Mouse (Mus musculus): ENCODE measurements around the gene Arid1b. TPM values are rescaled to one million over a fixed set of nuclear protein-coding genes. Genes with fewer than 3 reads are reported as not detected.
"Not testable (repeated sequence)": the region's sequence is repeated elsewhere in the genome, so short reads cannot be mapped to it uniquely, and the experiment has no call there.

Gene Arid1b
- total and polyA plus RNA-seq, 3 experiments, result 6.1 to 12.4 (median 9.7) TPM

GRCm38 (mm10) chr17:5085942-5086341 is 91.8 kb downstream of the Arid1b start:
- dilution Hi-C loops (cut with MboI; ENCODE audit: extremely low pct_ligation_motif_present, extremely low pct_unique_long_range_greater_than_20kb, low sequenced_read_pairs), result no loop called here
- no peak for TF ChIP-seq NRF1 (IDR thresholded peaks at IDR 0.05; ENCODE audit: low read depth, low read length)
- no peak for TF ChIP-seq USF1 (IDR thresholded peaks at IDR 0.05; ENCODE audit: low read depth, low read length)
- TF ChIP-seq EP300 (IDR thresholded peaks at IDR 0.05; ENCODE audit: low read length), result no peak
- no peak for TF ChIP-seq POLR2A (IDR thresholded peaks at IDR 0.05; ENCODE audit: low read depth, low read length)
- TF ChIP-seq BHLHE40 (IDR thresholded peaks at IDR 0.05; ENCODE audit: low read depth, low read length), result no peak
- TF ChIP-seq RAD21 (IDR thresholded peaks at IDR 0.05; ENCODE audit: low read depth, low read length), result no peak
- TF ChIP-seq SIN3A (IDR thresholded peaks at IDR 0.05; ENCODE audit: low read length), result no peak
- no peak for TF ChIP-seq UBTF (IDR thresholded peaks at IDR 0.05; ENCODE audit: low read depth, low read length)
- TF ChIP-seq PAX5 (IDR thresholded peaks at IDR 0.05; ENCODE audit: low read length), result no peak
- TF ChIP-seq MAZ (IDR thresholded peaks at IDR 0.05; ENCODE audit: low read depth, low read length), result no peak
- TF ChIP-seq RCOR1 (conservative IDR thresholded peaks at IDR 0.05; ENCODE audit: low read depth, low read length), result no peak
- no peak for TF ChIP-seq NELFE (IDR thresholded peaks at IDR 0.05; ENCODE audit: low read depth, low read length)

DNA sequence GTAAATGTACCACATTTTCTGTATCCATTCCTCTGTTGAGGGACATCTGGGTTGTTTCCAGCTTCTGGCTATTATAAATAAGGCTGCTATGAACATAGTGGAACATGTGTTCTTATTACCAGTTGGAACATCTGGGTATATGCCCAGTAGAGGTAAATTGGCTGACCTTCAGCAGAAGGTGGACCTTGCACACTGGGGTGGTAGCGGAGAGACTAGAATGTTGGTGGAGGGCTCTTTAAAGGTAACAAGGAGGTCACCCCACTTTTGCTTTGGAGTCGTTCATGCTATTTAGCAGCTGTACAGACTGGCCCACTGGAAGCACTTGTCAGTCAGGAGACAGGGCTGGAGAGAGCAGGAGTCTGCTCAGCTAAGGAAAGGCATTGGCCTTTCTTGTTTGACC is 94.1 kb downstream of the Arid1b start:
- DNase-seq (ENCODE audit: extremely low read depth); H3K27me3 ChIP-seq (replicated peaks); H3K4me2 ChIP-seq (ENCODE audit: insufficient read depth, low read depth, poor library complexity, severe bottlenecking); H3K27ac ChIP-seq (ENCODE audit: insufficient read depth, low read depth); H3K9me3 ChIP-seq (replicated peaks; ENCODE audit: low read length); H3K9ac ChIP-seq (ENCODE audit: insufficient read depth, low read depth); dilution Hi-C loops (cut with MboI; ENCODE audit: extremely low pct_ligation_motif_present, extremely low pct_unique_long_range_greater_than_20kb, low sequenced_read_pairs); in situ Hi-C loops (cut with MboI; ENCODE audit: low pct_ligation_motif_present, low pct_unique_long_range_greater_than_20kb, low sequenced_read_pairs); H3K79me2 ChIP-seq (replicated peaks; ENCODE audit: control insufficient read depth, extremely low read depth, insufficient read depth, poor library complexity, severe bottlenecking); H3K4me3 ChIP-seq (replicated peaks in 1 of 3; ENCODE audit: low read depth in 2 of 3, low read length in 2 of 3, poor library complexity in 1 of 3): not testable (repeated sequence)
- H3K4me1 ChIP-seq (ENCODE audit: control insufficient read depth in 1 of 2, insufficient read depth in 2 of 2), result peaks cover 6 to 72% of the 10 kb centered on the region in 2 experiments
- peaks cover 4 to 34% of the 10 kb centered on the region in 2 experiments for H3K36me3 ChIP-seq (replicated peaks in 1 of 2; ENCODE audit: control insufficient read depth in 1 of 2, insufficient read depth in 1 of 2, low read length in 1 of 2)

More at GRCm38 (mm10) chr17:5085942-5086341, 91.8 kb downstream of the Arid1b start:
- no peaks in the 10 kb centered on the region for H3K27me3 ChIP-seq (replicated peaks)
- no peak for DNase-seq (ENCODE audit: extremely low read depth)
- no peak overlapping the region for H3K9ac ChIP-seq (ENCODE audit: insufficient read depth, low read depth)
- H3K36me3 ChIP-seq (replicated peaks in 1 of 2; ENCODE audit: control insufficient read depth in 1 of 2, insufficient read depth in 1 of 2, low read length in 1 of 2), result peaks cover 5 to 30% of the 10 kb centered on the region in 2 experiments
- peaks cover 10 to 66% of the 10 kb centered on the region in 2 experiments for H3K4me1 ChIP-seq (ENCODE audit: control insufficient read depth in 1 of 2, insufficient read depth in 2 of 2)
- in situ Hi-C loops (cut with MboI; ENCODE audit: low pct_ligation_motif_present, low pct_unique_long_range_greater_than_20kb, low sequenced_read_pairs), result no loop called here
- no peak overlapping the region for H3K4me2 ChIP-seq (ENCODE audit: insufficient read depth, low read depth, poor library complexity, severe bottlenecking)
- H3K27ac ChIP-seq (ENCODE audit: insufficient read depth, low read depth), result no peak overlapping the region
- no peak overlapping the region for H3K4me3 ChIP-seq (replicated peaks in 1 of 3; ENCODE audit: low read depth in 2 of 3, low read length in 2 of 3, poor library complexity in 1 of 3)
- H3K9me3 ChIP-seq (replicated peaks; ENCODE audit: low read length), result no peaks in the 10 kb centered on the region
- H3K79me2 ChIP-seq (replicated peaks; ENCODE audit: control insufficient read depth, extremely low read depth, insufficient read depth, poor library complexity, severe bottlenecking), result no peaks in the 10 kb centered on the region

- Histone ChIP-seq H3K9ac (ENCODE audit: insufficient read depth, low read depth) (no peak overlapping the region), H3K9me3 (replicated peaks; ENCODE audit: low read length) (no peaks in the 10 kb centered on the region), H3K27ac (ENCODE audit: insufficient read depth, low read depth) (no peak overlapping the region), H3K4me1 (ENCODE audit: control insufficient read depth in 1 of 2, insufficient read depth in 2 of 2) (peaks cover 4 to 69% of the 10 kb centered on the region in 2 experiments; a peak in 3 of 4 replicates), H3K27me3 (replicated peaks) (no peaks in the 10 kb centered on the region), H3K79me2 (replicated peaks; ENCODE audit: control insufficient read depth, extremely low read depth, insufficient read depth, poor library complexity, severe bottlenecking) (no peaks in the 10 kb centered on the region), H3K4me2 (ENCODE audit: insufficient read depth, low read depth, poor library complexity, severe bottlenecking) (no peak overlapping the region), H3K4me3 (replicated peaks in 1 of 3; ENCODE audit: low read depth in 2 of 3, low read length in 2 of 3, poor library complexity in 1 of 3) (no peak overlapping the region), H3K36me3 (replicated peaks in 1 of 2; ENCODE audit: control insufficient read depth in 1 of 2, insufficient read depth in 1 of 2, low read length in 1 of 2) (peaks cover 3 to 31% of the 10 kb centered on the region in 2 experiments)
- no peak for TF ChIP-seq IRF4 (IDR thresholded peaks at IDR 0.05; ENCODE audit: low read depth, low read length)
- no peak for TF ChIP-seq NELFE (IDR thresholded peaks at IDR 0.05; ENCODE audit: low read depth, low read length)
- no peak for TF ChIP-seq ZC3H11A (IDR thresholded peaks at IDR 0.05; ENCODE audit: low read depth, low read length)
- no peak for TF ChIP-seq UBTF (IDR thresholded peaks at IDR 0.05; ENCODE audit: low read depth, low read length)
- TF ChIP-seq ZNF384 (IDR thresholded peaks at IDR 0.05; ENCODE audit: low read depth, low read length), result no peak
- TF ChIP-seq PAX5 (IDR thresholded peaks at IDR 0.05; ENCODE audit: low read length), result no peak
- no peak for TF ChIP-seq TCF12 (IDR thresholded peaks at IDR 0.05; ENCODE audit: low read depth, low read length)
- TF ChIP-seq E2F4 (IDR thresholded peaks at IDR 0.05; ENCODE audit: insufficient replicate concordance, low read depth, low read length), result no peak
- no peak for TF ChIP-seq SIN3A (IDR thresholded peaks at IDR 0.05; ENCODE audit: low read length)
- TF ChIP-seq SMC3 (IDR thresholded peaks at IDR 0.05; ENCODE audit: low read depth, low read length), result no peak
- no peak for TF ChIP-seq CHD1 (IDR thresholded peaks at IDR 0.05; ENCODE audit: low read depth, low read length)
- no peak for TF ChIP-seq ZKSCAN1 (IDR thresholded peaks at IDR 0.05; ENCODE audit: borderline replicate concordance, low read depth, low read length)
- TF ChIP-seq ELF1 (IDR thresholded peaks at IDR 0.05; ENCODE audit: low read depth, low read length), result no peak
- no peak for TF ChIP-seq MEF2A (IDR thresholded peaks at IDR 0.05; ENCODE audit: borderline replicate concordance, low read depth, low read length)
- no peak for TF ChIP-seq USF1 (IDR thresholded peaks at IDR 0.05; ENCODE audit: low read depth, low read length)
- no peak for TF ChIP-seq MAZ (IDR thresholded peaks at IDR 0.05; ENCODE audit: low read depth, low read length)
- no peak for TF ChIP-seq RCOR1 (conservative IDR thresholded peaks at IDR 0.05; ENCODE audit: low read depth, low read length)
- TF ChIP-seq HCFC1 (IDR thresholded peaks at IDR 0.05; ENCODE audit: low read depth, low read length), result no peak
- no peak for TF ChIP-seq MXI1 (IDR thresholded peaks at IDR 0.05; ENCODE audit: low read depth, low read length)
- no peak for DNase-seq (ENCODE audit: extremely low read depth)
- dilution Hi-C loops (cut with MboI; ENCODE audit: extremely low pct_ligation_motif_present, extremely low pct_unique_long_range_greater_than_20kb, low sequenced_read_pairs) (no loop called here), in situ Hi-C loops (cut with MboI; ENCODE audit: low pct_ligation_motif_present, low pct_unique_long_range_greater_than_20kb, low sequenced_read_pairs) (no loop called here)
Measured at GRCm38 (mm10) chr17:5088822-5089221, 94.7 kb downstream of the Arid1b start.

Data from CH12.LX (cell line).